Mouse (Mus musculus) CD8-positive naive resting alpha-beta T cell, adult 2 months (primary cell): Measurements from ENCODE around the gene Capn15.

ENCODE experiments used
- DNase-seq, 2 experiments: peaks; one replicate each; pipeline ENCODE4 v3.0.0; 2022; ENCODE audit warnings: low read depth in 2 of 2, low spot score in 2 of 2

Gene Capn15

GRCm38 (mm10) chr17:25998425-25998824 lies 12.8 kb upstream of the Capn15 start:
- DNase-seq, result no peak

- DNase-seq, result no peak
Measured at GRCm38 (mm10) chr17:25993489-25993888, 7.9 kb upstream of the Capn15 start.

GRCm38 (mm10) chr17:25992274-25992673 lies 6.7 kb upstream of the Capn15 start:
- no peak for DNase-seq

- no peak for DNase-seq
Measured at GRCm38 (mm10) chr17:25990331-25990730, 4.7 kb upstream of the Capn15 start.

- DNase-seq, result no peak
Measured at GRCm38 (mm10) chr17:25984556-25985305, 865 bp downstream of the Capn15 start.

GRCm38 (mm10) chr17:25984066-25984465 lies 1.5 kb downstream of the Capn15 start:
- DNase-seq, result no peak

- no peak for DNase-seq
Measured at GRCm38 (mm10) chr17:25982913-25983312, 2.7 kb downstream of the Capn15 start.

- DNase-seq, result no peak
Measured at GRCm38 (mm10) chr17:25980854-25981253, 4.7 kb downstream of the Capn15 start.

GRCm38 (mm10) chr17:25979829-25980738 lies 5.5 kb downstream of the Capn15 start:
- DNase-seq, result no peak

- DNase-seq, result no peak
Measured at GRCm38 (mm10) chr17:25970954-25971707, 14.5 kb downstream of the Capn15 start.

- no peak for DNase-seq
Measured at GRCm38 (mm10) chr17:25970448-25970847, 15.1 kb downstream of the Capn15 start.

GRCm38 (mm10) chr17:25968176-25968575 lies 17.4 kb downstream of the Capn15 start:
- DNase-seq, result no peak

- DNase-seq, result no peak
Measured at GRCm38 (mm10) chr17:25967652-25968051, 17.9 kb downstream of the Capn15 start.

GRCm38 (mm10) chr17:25964271-25964670 lies 21.3 kb downstream of the Capn15 start:
- DNase-seq, result no peak

- no peak for DNase-seq
Measured at GRCm38 (mm10) chr17:25962413-25962905, 23.1 kb downstream of the Capn15 start.

- no peak for DNase-seq
Measured at GRCm38 (mm10) chr17:25961566-25961965, 24.0 kb downstream of the Capn15 start.

- DNase-seq, result no peak
Measured at GRCm38 (mm10) chr17:25959630-25960467, 25.7 kb downstream of the Capn15 start.

GRCm38 (mm10) chr17:25958771-25959494 lies 26.7 kb downstream of the Capn15 start:
- no peak for DNase-seq

GRCm38 (mm10) chr17:25957586-25958051 lies 28.0 kb downstream of the Capn15 start:
- DNase-seq, result no peak

GRCm38 (mm10) chr17:25956631-25957030 lies 29.0 kb downstream of the Capn15 start:
- DNase-seq, result no peak
